Mouse (Mus musculus): ENCODE data around the gene Atp8a2.
"Not testable (repeated sequence)": the region's sequence is repeated elsewhere in the genome, so short reads cannot be mapped to it uniquely, and the experiment has no call there.

Atp8a2 gene

GRCm38 (mm10) chr14:59846609-59847375 lies 350.2 kb downstream of the Atp8a2 start:
- no peak for DNase-seq (ENCODE audit: low read depth, low spot score)

- no peak for DNase-seq (ENCODE audit: low read depth, low spot score)
Observed at GRCm38 (mm10) chr14:59843264-59843942, 353.6 kb downstream of the Atp8a2 start.

- DNase-seq (ENCODE audit: low read depth, low spot score), result no peak
Observed at GRCm38 (mm10) chr14:59839951-59840720, 356.8 kb downstream of the Atp8a2 start.

GRCm38 (mm10) chr14:59838446-59839259 lies 358.3 kb downstream of the Atp8a2 start:
- not testable (repeated sequence) for DNase-seq (ENCODE audit: low read depth, low spot score)

DNA sequence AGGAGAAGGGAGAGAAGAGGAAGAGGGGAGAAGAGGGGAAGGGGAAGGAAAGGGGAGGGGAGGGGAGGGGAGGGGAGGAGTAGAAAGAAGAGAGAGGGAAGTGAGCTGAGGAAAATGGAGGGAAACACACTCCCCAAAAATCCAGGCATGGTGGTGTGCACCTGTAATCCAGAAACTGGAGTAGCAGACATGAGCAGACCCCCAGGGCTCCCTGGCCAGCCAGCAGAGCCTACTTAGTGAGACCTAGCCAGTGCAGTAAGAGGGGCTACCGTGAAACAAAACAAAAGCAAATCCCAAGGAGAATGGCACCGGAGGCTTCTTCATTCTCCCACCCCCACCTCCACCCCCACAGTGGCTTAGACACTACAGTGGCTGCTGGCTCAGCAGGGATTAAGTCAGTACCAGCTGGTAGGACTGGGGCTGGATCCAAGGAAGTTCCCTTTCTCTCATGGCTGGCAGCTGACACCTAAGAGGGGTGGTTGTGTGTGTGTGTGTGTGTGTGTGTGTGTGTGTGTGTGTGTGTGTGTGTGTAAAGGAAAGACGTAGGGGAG lies 359.2 kb downstream of the Atp8a2 start:
- DNase-seq (ENCODE audit: low read depth, low spot score), result not testable (repeated sequence)

DNA sequence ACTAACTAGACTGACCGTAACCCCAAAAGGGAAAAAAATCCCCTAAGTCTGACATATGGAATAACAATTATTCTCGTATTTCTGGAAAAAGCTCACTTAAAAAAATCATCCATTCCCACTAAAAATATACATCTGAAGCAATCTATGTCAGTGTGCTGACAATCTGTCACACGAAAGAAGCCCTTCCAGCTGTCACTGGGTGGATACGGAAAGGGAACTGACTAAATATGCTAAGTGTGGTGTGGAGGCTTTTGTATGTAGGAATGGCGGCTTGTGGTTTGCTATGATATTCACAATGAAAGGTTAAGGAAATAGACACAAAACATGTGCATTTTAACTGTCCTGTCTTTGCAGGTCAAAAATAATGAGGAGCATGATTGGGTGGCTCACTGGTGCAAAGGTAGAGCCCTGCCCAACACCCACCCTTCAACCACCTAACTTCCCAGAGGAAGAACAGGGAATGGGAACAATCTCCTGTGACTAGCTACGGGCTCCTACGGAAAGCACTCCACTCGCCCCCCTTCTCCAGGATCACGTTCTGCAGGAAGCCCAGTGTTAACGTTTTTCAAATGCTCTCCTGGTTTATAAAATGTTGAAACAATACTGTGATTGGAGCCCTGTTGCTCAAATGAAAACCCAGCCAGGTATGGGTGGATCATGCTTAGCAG lies 360.0 kb downstream of the Atp8a2 start:
- DNase-seq (ENCODE audit: low read depth, low spot score), result no peak

GRCm38 (mm10) chr14:59829580-59829979 lies 367.4 kb downstream of the Atp8a2 start:
- no peak for DNase-seq (ENCODE audit: low read depth, low spot score)

DNA sequence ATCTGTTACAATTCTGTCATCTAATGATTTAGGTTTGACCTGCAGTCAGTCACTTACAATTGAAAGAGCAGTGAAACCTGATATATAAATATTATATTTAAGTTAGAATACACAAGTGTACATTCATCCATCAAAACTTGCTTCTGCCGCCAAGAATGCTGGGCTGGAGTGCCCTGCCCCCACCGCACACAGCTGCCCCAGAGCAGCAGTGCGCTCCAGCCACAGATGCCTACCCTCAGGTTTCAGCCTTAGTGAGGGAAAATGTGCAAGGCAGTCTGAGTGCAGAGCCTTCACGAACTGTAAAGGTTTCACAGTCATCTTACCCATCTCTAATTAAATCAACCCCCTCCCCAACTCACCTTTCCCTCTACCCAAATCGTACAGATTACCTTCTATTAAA lies 369.6 kb downstream of the Atp8a2 start:
- no peak for DNase-seq (ENCODE audit: low read depth, low spot score)

- DNase-seq (ENCODE audit: low read depth, low spot score), result no peak
Observed at GRCm38 (mm10) chr14:59820115-59820419, 376.9 kb downstream of the Atp8a2 start.

DNA sequence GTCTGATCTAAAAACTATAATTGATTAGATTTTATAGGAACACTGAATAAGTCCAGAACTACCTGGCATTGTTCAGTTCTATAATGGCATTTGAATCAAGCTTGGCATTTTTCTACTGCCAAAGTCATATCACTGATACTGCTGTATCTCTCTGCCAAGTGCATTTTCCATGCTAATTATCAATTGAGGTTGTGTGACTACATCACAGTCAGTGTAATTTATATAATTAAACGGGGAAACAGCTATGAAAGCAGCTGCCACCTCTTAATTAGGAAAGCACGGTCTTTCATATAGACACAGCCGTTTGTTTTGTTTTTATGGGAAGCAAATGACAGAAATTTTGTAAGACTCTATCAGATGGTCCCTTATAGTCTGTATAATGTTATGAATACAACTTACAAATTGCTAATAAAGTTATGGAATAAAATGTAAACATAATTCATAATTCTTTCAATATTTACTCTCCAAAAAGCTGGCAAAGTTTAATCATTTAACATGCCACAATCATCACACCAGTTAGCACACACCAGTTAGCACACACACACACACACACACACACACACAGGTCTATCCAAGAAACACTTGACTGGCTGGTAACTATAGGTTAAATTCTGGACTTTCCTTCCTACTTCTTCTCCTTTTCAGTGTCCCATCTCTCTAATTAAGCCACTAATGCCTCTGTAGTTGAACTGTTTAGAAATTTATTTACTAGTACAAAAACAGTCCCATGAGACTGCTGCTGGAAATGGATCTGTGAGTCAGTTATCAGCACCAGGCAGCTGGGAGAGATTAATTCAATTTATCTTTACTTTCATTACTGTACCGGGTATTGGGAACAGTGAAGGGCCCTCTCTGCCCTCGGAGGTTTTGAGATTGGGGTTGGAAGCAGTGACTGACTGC lies 377.5 kb downstream of the Atp8a2 start:
- DNase-seq (ENCODE audit: low read depth, low spot score), result no peak

DNA sequence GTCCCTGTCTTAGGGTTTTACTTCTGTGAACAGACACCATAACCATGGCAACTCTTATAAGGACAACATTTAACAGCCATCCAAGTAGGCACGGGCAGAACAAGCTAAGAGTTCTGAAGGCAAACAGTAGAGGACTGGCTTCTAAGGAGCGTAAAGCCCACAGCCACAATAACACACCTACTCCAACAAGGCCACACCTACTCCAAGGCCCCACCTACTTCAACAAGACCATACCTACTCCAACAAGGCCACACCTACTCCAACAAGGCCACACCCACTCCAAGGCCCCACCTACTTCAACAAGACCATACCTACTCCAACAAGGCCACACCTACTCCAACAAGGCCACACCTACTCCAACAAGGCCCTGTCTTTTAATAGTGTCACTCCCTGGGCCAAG lies 386.7 kb downstream of the Atp8a2 start:
- DNase-seq (ENCODE audit: low read depth, low spot score), result not testable (repeated sequence)

GRCm38 (mm10) chr14:59809790-59810189 lies 387.2 kb downstream of the Atp8a2 start:
- DNase-seq (ENCODE audit: low read depth, low spot score), result no peak

DNA sequence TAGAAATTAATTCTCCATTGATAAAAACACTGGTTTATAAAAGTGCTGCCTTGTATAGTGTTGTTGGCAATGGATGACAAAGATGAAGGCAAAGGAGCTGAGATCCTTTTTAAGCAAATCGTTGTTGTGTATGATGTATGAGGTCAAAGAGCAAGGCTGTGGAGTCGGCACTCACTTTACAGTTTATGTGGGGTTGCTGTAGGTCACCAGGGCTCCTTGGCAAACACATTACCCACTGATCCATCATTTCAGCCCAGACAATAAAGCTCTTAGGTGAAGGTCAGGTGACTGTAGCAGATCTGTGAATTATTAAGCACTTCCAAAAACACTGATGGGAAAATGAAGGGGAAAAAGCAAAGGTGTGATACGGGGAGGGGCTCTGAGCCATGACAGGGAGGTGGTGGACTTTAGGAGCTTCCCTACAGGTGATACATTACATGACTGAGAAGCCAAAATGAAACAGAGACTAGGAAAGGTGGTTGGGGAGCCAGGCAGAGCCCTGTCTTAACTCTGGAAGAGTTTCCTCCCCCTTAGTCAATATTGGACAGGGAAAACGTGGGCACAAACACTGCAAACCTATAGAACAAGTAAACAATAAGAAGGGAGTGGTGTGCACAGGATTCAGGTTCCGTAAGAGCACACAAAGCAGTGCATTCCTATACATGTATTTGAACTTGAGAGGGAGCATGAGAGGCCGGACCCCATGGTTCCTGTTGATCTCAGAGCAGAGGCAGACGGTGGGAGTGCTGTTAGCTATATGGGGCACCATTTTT lies 389.3 kb downstream of the Atp8a2 start:
- no peak for DNase-seq (ENCODE audit: low read depth, low spot score)

- no peak for DNase-seq (ENCODE audit: low read depth, low spot score)
Observed at GRCm38 (mm10) chr14:59806910-59807309, 390.1 kb downstream of the Atp8a2 start.

DNA sequence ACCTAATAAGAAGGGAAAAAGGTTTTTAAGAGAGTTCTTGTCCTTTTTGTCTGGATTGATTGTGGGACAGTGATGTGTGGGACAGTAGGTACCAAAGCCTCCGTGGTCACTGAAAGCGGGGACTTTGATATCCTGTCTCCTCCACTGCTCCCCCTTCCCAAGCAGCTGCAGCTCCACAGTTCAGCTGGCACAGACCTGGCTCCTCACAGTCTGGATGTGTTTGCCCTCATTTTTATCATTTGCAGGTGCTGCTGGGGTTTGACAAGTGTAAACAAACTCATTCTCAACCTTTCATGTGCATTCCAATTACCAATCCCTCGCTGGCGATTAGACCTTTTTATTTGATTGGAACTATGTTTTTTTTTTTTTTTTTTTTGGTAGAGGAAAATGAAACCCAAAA lies 390.8 kb downstream of the Atp8a2 start:
- no peak for DNase-seq (ENCODE audit: low read depth, low spot score)

GRCm38 (mm10) chr14:59805683-59806082 lies 391.3 kb downstream of the Atp8a2 start:
- no peak for DNase-seq (ENCODE audit: low read depth, low spot score)

DNA sequence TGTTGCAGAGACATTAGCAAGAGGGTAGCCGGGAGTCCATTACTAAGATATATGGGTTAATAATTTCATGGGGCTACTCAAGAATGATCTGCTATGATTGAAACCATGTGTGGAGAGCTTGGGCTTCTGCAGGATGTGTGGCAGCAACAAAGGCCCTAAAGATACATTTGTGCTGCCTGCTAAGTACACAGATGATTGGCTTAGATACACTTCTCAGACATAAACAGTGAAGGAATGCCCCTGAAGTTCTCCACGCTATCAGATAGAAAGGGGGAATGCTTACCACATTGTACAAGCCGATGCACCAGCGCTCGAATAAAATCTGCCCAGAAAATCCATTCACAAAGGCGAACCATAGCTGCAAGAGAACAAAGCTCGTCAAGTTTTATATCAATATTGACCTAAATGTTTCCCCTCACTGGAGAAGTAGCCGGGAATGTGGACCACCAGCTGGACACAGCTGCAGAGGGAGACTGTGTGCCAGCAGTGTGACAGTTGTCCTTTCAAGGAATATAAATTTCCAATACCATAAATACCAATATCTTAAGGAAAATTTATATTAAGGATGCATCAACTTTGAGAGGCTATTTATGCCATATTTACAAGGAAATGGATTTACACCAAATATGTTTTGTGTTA lies 394.9 kb downstream of the Atp8a2 start:
- no peak for DNase-seq (ENCODE audit: low read depth, low spot score)

- no peak for DNase-seq (ENCODE audit: low read depth, low spot score)
Observed at GRCm38 (mm10) chr14:59799511-59799910, 397.5 kb downstream of the Atp8a2 start.

DNA sequence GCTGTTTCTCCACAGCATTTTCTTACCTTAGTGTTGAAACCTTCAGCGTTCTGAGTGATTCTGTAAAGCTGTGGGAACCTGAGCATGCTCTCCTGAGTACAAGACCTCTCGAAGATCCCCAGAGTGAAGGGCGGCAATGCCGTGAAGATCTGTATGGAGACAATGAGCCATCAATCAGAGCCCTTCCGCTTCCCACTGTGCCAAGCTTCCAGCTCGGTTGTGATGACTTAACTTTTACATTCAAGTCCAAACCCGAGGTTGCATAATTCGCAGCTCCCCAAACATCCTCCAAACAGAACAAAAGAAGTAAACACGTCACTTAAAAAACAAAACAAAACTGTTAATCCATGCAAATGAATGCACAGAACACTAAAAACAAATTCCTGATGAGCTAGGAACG lies 403.1 kb downstream of the Atp8a2 start:
- DNase-seq (ENCODE audit: low read depth, low spot score), result no peak

All from embryo, embryonic 11.5 days (tissue).